Mouse (Mus musculus): ENCODE results near the gene Hepacam. TPM values are rescaled to one million over a fixed set of nuclear protein-coding genes. Genes with fewer than 3 reads are reported as not detected.

The Hepacam gene
- polyA plus RNA-seq, 1 experiment from 2014 or later = 2.2 TPM

DNA sequence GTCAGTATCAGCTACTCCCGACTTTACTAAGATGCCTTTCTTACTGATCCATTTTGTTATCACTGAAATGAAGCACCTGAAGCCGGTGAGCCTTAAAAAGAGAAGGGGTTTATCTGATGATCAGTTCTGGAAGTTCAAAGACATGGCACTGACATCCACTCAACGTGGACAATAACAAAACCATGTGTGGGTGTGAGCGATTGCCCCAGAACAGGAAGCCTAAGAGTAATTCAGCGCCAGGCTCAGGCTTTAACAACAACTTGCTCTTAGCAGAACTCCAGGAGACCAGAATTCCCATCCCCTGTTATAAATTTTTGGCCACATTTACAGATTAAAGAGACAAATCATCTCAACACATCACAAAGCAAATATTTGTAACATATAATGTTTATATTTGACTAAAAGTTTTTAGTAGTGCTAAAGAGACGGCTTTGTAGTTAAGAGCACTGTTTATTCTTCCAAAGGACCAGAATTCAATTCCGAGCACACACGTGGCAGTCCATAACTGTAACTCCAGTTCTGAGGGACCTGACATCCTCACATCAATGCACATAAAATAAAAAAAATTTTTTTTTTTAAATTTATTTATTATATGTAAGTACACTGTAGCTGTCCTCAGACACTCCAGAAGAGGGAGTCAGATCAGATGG is 26.5 kb downstream of the Hepacam start:
- no peaks in the 10 kb centered on the region for H3K27me3 ChIP-seq
- no peaks in the 10 kb centered on the region for H3K4me1 ChIP-seq (replicated peaks)
- no peak overlapping the region for H3K27ac ChIP-seq
- WGBS = 82% methylated on average over 8 of the region's 8 CpGs
- H3K4me3 ChIP-seq (replicated peaks) = no peak overlapping the region
- H3K4me2 ChIP-seq (replicated peaks) = no peak overlapping the region
- H3K36me3 ChIP-seq = no peaks in the 10 kb centered on the region
- no peaks in the 10 kb centered on the region for H3K9me3 ChIP-seq
- ATAC-seq = no peak
- no peak overlapping the region for H3K9ac ChIP-seq (replicated peaks)

DNA sequence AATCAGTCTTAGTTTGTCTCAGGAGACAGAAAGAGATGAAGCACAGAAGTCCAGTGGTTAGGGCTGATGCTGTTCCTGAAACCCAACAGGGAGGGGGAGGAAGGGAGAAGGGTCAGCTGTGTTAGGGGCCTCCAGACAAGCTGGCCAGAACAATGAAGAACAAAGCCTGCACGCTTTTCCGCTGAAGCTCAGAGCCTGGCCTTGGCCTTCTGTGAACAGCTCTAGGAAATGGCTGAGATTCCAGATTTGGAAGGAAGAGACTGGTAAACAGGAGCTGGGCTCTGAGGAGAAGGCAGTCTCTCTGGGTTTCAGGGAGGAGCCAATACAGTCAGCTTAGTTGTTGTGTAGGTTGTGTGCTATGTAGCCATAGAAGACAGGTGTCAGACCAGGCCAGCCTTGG is 33.4 kb downstream of the Hepacam start:
- no peak overlapping the region for H3K27ac ChIP-seq
- no peaks in the 10 kb centered on the region for H3K36me3 ChIP-seq
- no peaks in the 10 kb centered on the region for H3K4me1 ChIP-seq (replicated peaks)
- H3K9ac ChIP-seq (replicated peaks) = no peak overlapping the region
- H3K4me3 ChIP-seq (replicated peaks) = no peak overlapping the region
- no peak for ATAC-seq
- H3K4me2 ChIP-seq (replicated peaks) = no peak overlapping the region
- no peaks in the 10 kb centered on the region for H3K9me3 ChIP-seq
- H3K27me3 ChIP-seq = no peaks in the 10 kb centered on the region
- WGBS = 37% methylated on average over 2 of the region's 2 CpGs

DNA sequence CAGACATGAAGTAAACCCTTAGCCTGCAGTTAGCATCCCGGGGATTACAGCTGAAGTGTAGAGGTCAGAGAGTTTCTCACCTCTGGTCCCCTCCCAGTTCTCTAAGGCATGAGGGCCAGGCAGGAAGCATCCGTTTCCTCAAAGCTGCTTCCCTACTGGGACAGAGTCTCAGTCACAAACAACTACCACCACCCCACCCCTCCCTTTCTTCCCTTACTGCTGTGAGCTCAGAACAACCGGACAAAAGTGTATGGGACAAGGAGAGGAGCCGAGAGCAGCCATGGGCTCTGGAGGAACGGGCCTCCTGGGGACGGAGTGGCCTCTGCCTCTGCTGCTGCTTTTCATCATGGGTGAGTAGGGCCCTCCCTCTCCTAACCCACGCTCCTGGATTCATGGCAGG is 34.7 kb downstream of the Hepacam start, which contains the start of gene Robo4:
Gene Robo4, plus strand, starts transcription at position 96 of the 400 bp plus-strand sequence.
- no peak within 1 kb of the TSS for H3K9ac ChIP-seq (replicated peaks)
- no peaks in the 10 kb centered on the region for H3K4me1 ChIP-seq (replicated peaks)
- H3K27me3 ChIP-seq = peaks cover 2% of the 10 kb centered on the region; the same call in 1 of the 2 replicates
- WGBS = 18% methylated on average over 7 of the region's 7 CpGs
- no peak within 1 kb of the TSS for H3K4me3 ChIP-seq (replicated peaks)
- no peaks in the 10 kb centered on the region for H3K9me3 ChIP-seq
- no peak within 1 kb of the TSS for H3K27ac ChIP-seq
- no peak within 1 kb of the TSS for H3K4me2 ChIP-seq (replicated peaks)
- ATAC-seq = no peak
- no peaks in the 10 kb centered on the region for H3K36me3 ChIP-seq

DNA sequence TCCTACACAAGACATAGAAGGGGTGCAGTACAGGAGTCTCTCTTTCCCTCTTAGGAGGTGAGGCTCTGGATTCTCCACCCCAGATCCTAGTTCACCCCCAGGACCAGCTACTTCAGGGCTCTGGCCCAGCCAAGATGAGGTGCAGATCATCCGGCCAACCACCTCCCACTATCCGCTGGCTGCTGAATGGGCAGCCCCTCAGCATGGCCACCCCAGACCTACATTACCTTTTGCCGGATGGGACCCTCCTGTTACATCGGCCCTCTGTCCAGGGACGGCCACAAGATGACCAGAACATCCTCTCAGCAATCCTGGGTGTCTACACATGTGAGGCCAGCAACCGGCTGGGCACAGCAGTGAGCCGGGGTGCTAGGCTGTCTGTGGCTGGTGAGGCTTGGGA is 35.4 kb downstream of the Hepacam start:
- ATAC-seq = no peak
- WGBS = 93% methylated on average over 7 of the region's 7 CpGs
- no peaks in the 10 kb centered on the region for H3K9me3 ChIP-seq
- no peak overlapping the region for H3K4me3 ChIP-seq (replicated peaks)
- H3K27ac ChIP-seq = no peak overlapping the region
- peaks cover under 1% of the 10 kb centered on the region; the same call in 1 of the 2 replicates for H3K4me1 ChIP-seq (replicated peaks)
- H3K9ac ChIP-seq (replicated peaks) = no peak overlapping the region
- H3K4me2 ChIP-seq (replicated peaks) = no peak overlapping the region
- H3K36me3 ChIP-seq = no peaks in the 10 kb centered on the region
- peaks cover 9% of the 10 kb centered on the region for H3K27me3 ChIP-seq

DNA sequence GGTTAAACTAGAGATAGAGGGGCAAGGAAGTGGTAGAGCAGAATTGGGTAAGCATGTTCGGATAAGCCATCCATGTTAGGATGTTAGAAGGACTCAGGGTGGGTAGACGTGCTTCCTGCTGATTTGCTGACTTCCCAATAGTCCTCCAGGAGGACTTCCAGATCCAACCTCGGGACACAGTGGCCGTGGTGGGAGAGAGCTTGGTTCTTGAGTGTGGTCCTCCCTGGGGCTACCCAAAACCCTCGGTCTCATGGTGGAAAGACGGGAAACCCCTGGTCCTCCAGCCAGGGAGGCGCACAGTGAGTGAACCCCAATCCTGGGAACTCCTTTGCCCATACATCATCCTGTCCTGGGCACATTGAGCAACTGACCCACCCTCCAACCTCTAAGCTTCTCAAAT is 35.9 kb downstream of the Hepacam start:
- no peak overlapping the region for H3K4me2 ChIP-seq (replicated peaks)
- peaks cover 12% of the 10 kb centered on the region for H3K27me3 ChIP-seq
- ATAC-seq = no peak
- no peak overlapping the region for H3K4me3 ChIP-seq (replicated peaks)
- WGBS = 93% methylated on average over 7 of the region's 7 CpGs
- H3K27ac ChIP-seq = no peak overlapping the region
- no peaks in the 10 kb centered on the region for H3K9me3 ChIP-seq
- H3K36me3 ChIP-seq = no peaks in the 10 kb centered on the region
- peaks cover 6% of the 10 kb centered on the region for H3K4me1 ChIP-seq (replicated peaks)
- no peak overlapping the region for H3K9ac ChIP-seq (replicated peaks)

DNA sequence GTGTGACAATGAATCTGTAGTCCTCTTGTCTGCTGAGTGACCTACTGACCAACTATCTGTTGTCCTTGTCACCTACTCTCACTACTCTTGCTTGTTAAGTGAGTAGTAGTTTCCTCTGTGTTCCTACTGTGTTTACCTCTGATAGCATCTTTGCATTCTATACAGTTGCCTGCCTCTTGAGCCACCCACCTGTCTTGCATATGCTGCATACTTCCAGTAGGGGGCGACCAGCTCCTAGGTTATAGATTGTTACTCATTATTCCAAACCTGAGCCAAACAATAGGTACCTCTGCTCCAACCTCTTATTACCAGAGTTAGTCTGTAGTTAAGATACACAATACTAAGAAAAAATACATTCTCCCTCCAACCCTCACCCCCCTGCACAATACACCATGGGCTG is 39.2 kb downstream of the Hepacam start:
- H3K27ac ChIP-seq = no peak overlapping the region
- no peaks in the 10 kb centered on the region for H3K9me3 ChIP-seq
- peak; percentile 63 for ATAC-seq
- H3K4me3 ChIP-seq (replicated peaks) = no peak overlapping the region
- H3K27me3 ChIP-seq = peaks cover 12% of the 10 kb centered on the region
- 0% methylated on average over 1 of the region's 1 CpGs for WGBS
- H3K4me2 ChIP-seq (replicated peaks) = no peak overlapping the region
- no peak overlapping the region for H3K9ac ChIP-seq (replicated peaks)
- H3K4me1 ChIP-seq (replicated peaks) = peaks cover 13% of the 10 kb centered on the region
- H3K36me3 ChIP-seq = no peaks in the 10 kb centered on the region

DNA sequence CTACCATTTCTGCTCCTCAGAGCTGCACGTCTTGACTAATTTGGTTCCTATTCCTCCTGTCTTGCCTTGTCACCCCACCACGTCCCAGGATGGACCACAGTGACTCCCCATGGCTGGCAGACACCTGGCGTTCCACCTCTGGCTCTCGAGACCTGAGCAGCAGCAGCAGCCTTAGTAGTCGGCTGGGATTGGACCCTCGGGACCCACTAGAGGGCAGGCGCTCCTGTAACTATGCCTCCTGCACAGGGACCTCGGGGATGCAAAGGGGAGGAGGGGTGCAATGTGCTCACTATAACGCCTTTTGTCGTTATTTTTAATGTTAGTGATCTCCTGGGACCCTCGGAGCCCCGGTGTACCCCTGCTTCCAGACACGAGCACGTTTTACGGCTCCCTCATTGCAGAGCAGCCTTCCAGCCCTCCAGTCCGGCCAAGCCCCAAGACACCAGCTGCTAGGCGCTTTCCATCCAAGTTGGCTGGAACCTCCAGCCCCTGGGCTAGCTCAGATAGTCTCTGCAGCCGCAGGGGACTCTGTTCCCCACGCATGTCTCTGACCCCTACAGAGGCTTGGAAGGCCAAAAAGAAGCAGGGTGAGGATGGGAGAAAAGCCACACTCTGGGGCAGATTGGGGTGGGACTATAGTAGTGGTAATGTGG is 40.8 kb downstream of the Hepacam start:
- peak overlapping the region; percentile 41 for H3K4me2 ChIP-seq (replicated peaks)
- peaks cover 12% of the 10 kb centered on the region for H3K27me3 ChIP-seq
- H3K4me1 ChIP-seq (replicated peaks) = peaks cover 13% of the 10 kb centered on the region
- no peak overlapping the region for H3K27ac ChIP-seq
- peak overlapping the region; percentile 4; the same call in 1 of the 2 replicates for H3K9ac ChIP-seq (replicated peaks)
- no peaks in the 10 kb centered on the region for H3K9me3 ChIP-seq
- WGBS = 15% methylated on average over 19 of the region's 19 CpGs
- no peak overlapping the region for H3K4me3 ChIP-seq (replicated peaks)
- H3K36me3 ChIP-seq = no peaks in the 10 kb centered on the region
- ATAC-seq = peak; percentile 59

DNA sequence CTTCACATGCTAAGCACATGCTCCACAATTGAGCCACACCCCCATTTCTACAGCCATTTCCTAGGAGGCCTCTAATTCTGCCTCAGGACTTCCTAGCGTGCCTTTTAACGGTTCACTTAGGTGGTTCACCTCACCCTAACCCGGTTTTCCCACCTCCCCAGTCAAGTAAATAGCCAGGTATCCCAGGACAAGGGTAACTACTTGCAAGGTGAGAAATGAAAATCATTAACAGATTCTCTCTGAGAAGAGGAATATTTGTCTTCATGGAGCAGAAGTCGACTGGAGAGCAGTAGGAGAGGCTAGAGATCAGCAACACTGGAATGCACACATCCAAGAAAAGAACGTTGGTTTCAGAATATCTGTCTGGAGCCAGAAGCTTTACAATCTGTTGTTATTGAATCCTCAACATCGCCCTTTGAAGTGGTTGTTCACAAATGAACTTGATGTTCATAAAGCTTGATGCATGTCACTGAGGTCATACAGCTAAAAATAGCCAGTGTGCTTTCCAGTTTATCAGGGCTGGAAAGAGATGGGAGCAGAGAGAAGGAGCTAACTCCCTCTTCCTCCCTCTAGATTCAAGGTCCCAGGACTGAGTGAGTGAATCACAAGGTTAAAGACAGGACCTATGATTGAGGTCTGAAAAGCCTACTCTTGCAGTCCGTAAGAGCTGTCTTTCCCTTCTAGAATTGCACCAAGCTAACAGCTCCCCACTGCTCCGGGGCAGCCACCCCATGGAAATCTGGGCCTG is 42.7 kb downstream of the Hepacam start:
- 82% methylated on average over 8 of the region's 8 CpGs for WGBS
- peaks cover 12% of the 10 kb centered on the region for H3K27me3 ChIP-seq
- no peak overlapping the region for H3K27ac ChIP-seq
- H3K9ac ChIP-seq (replicated peaks) = no peak overlapping the region
- no peak overlapping the region for H3K4me2 ChIP-seq (replicated peaks)
- no peaks in the 10 kb centered on the region for H3K36me3 ChIP-seq
- H3K4me3 ChIP-seq (replicated peaks) = no peak overlapping the region
- no peak for ATAC-seq
- peaks cover 13% of the 10 kb centered on the region for H3K4me1 ChIP-seq (replicated peaks)
- H3K9me3 ChIP-seq = no peaks in the 10 kb centered on the region

DNA sequence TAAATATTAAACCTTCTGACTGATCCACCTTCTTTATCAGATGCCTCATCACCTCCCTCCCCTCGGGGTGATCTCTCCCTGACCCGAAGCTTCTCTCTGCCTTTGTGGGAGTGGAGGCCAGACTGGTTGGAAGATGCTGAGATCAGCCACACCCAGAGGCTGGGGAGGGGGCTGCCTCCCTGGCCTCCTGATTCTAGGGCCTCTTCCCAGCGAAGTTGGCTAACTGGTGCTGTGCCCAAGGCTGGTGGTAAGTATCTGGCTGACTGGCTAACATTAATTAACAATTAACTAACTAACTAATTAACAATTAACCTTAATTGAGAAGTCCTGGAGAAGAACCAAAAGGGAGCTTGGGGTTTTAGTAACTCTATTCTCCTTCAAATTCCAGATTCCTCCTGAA is 45.8 kb downstream of the Hepacam start:
- WGBS = 65% methylated on average over 3 of the region's 3 CpGs

DNA sequence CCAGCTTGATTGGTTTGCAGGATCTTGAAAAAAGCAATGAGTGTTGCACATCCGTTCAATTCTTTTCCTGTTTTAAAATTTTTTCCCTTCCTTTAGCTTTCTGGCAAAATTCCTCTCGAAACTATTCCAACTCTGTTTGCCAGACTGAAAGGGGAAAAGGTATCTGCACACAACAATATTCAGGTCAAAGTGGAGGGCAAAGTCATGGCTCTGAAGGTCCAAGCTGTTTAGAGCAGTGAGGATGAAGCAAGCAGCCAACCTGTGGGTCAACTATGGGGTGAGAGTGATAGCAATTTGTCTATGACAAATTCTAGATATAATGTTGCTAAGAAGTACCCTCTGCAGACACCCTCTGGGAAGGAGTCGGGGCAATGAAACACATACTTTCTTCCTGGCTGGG is 47.5 kb downstream of the Hepacam start:
- H3K36me3 ChIP-seq = no peaks in the 10 kb centered on the region
- peaks cover 19% of the 10 kb centered on the region for H3K27me3 ChIP-seq
- H3K4me3 ChIP-seq (replicated peaks) = no peak overlapping the region
- H3K4me2 ChIP-seq (replicated peaks) = no peak overlapping the region
- no peaks in the 10 kb centered on the region for H3K9me3 ChIP-seq
- H3K27ac ChIP-seq = no peak overlapping the region
- H3K9ac ChIP-seq (replicated peaks) = no peak overlapping the region
- no peaks in the 10 kb centered on the region for H3K4me1 ChIP-seq (replicated peaks)
- 86% methylated on average over 3 of the region's 3 CpGs for WGBS
- no peak for ATAC-seq

More for the DNA sequence above, 45.8 kb downstream of the Hepacam start:
- Histone ChIP-seq H3K4me2 (replicated peaks) (no peak overlapping the region), H3K36me3 (no peaks in the 10 kb centered on the region), H3K9ac (replicated peaks) (no peak overlapping the region), H3K27me3 (peaks cover 6% of the 10 kb centered on the region; the same call in 1 of the 2 replicates), H3K27ac (no peak overlapping the region), H3K9me3 (no peaks in the 10 kb centered on the region), H3K4me1 (replicated peaks) (peaks cover 7% of the 10 kb centered on the region), H3K4me3 (replicated peaks) (no peak overlapping the region)
- no peak for ATAC-seq

DNA sequence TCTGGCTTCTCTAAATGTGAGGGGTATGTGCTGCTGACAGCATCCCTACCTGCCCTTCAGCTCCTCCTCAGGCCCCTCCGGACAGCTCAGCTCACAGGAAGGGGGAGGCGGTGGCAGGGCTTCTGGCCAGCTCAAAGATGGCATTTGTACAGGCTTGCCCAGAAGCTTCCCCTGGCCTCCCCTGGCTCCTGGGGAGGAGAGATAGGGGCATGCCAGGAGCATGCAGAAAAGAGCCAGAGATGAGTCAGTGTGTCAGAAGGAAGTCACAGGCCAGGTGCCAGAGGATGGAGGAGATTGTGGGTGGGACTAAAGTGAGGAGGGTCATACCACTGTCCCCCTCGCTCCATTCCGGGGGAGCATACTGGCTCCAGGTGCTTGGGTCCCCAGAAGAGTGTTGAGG is 51.6 kb downstream of the Hepacam start:
- ATAC-seq = no peak

DNA sequence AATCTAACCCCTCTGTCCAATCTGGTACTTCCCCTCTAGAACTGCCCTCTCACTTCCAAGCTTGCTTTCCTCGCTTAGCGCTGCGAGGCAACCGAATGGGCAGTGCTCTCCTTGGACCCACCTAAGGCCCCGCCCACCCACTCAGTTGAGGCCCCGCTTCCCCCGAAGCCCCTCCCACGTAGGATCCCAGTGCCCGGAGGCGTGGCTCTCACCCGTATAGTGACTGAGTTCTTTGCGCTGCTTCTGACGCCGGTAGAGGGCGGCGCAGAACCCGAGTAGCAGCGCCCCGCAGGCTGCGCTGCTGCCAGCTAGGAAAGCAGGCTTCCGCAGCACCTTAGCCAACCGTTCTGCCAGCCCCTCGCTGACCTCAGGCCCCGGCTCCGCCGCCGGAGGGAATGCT is 53.5 kb downstream of the Hepacam start:
- peak overlapping the region; percentile 28 for H3K4me3 ChIP-seq (replicated peaks)
- H3K4me2 ChIP-seq (replicated peaks) = peak overlapping the region; percentile 52
- no peaks in the 10 kb centered on the region for H3K36me3 ChIP-seq
- H3K27me3 ChIP-seq = peaks cover 54% of the 10 kb centered on the region
- under 1% methylated on average over 27 of the region's 27 CpGs for WGBS
- no peak overlapping the region for H3K9ac ChIP-seq (replicated peaks)
- no peaks in the 10 kb centered on the region for H3K9me3 ChIP-seq
- H3K4me1 ChIP-seq (replicated peaks) = peaks cover 9% of the 10 kb centered on the region
- no peak overlapping the region; the same call in 1 of the 2 replicates for H3K27ac ChIP-seq
- ATAC-seq = peak; percentile 93

More for the DNA sequence above, 51.6 kb downstream of the Hepacam start:
- H3K9ac ChIP-seq (replicated peaks) = no peak overlapping the region
- H3K4me2 ChIP-seq (replicated peaks) = no peak overlapping the region
- peaks cover 48% of the 10 kb centered on the region for H3K27me3 ChIP-seq
- H3K36me3 ChIP-seq = no peaks in the 10 kb centered on the region
- no peaks in the 10 kb centered on the region for H3K9me3 ChIP-seq
- WGBS = 88% methylated on average over 4 of the region's 4 CpGs
- H3K4me3 ChIP-seq (replicated peaks) = no peak overlapping the region
- peaks cover 9% of the 10 kb centered on the region for H3K4me1 ChIP-seq (replicated peaks)
- no peak overlapping the region for H3K27ac ChIP-seq
